Mouse (Mus musculus) ovary, adult 18-20 months (tissue): ENCODE data around the gene Zmynd8.
A peak's percentile ranks its signal among the peaks of the same experiment; 100 is the strongest.

ENCODE experiments used
- DNase-seq: peaks from one replicate; pipeline ENCODE4 v3.0.0; 2022; ENCODE audit warnings: low spot score, mixed read lengths

The Zmynd8 gene

DNA sequence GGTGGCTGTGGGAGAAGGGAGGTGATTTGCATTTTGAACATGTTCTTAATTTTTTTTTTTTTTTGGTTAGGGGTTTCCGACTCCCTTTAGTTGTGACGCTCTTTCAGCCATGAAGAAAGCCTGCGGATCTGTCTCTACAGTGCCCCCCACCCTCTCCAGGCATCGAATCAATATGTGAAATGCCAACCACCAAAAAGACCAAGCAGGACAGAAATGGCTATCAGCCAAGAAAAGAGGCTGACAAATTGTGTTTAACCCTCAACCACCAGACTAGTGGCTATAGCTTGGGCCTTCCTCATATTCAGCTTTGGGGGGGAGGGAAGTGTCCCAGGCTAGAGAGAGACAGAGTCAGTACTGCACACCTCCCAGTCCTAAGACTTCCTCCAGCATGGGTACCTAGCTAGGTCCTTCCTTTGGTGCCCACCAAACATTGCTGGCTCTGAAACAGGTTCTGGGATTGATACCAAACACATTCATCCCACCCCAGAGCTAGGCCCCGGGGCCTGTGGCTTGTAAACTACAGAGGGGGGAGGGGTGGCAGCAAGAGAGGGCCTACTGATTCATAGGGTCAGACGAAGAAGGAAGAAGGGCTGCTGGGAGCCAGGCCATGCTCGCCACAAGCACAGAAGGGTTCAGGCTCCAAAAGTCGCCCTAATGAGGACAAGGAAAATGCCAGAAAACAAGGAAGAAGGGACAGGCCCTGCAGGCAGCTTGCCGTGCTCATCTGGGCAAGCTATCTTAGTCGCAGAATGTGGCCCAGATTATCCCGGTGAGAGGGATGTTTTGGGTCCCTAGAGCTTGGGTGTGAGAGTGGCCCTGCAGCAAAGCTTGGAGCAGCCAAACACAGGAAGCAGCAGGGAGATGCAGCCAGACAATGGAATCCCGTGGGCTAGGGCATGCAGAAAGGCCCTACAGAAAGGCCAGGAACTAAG lies 40.1 kb downstream of the Zmynd8 start:
- no peak for DNase-seq

DNA sequence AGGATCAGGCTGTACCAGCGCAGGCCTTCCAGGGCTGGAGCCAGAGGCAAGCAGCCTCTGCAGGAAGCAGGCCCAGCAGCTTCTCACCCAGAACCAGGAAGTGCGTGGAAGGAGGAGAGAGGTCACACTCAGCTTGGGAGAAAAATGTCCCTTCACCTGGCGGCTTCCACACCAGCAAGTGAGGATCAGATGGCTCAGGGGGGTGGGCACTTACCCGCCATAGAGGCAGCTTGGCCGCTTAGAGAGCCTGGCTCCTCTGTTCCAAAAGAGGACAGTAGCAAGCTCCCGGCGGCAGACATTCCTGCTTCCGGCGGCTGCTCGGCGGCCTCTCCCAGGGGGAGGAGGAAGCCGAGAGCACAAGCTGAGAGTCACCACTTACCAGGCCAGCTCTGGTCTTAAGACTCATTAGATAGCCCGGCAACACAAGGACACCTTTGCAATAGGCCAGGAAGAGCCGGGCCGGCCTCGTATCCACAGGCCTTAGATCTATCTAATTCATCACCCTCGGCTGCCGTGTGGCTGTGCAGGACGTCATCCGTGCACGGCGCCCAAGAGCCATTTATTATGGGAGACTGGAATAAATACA lies 40.9 kb downstream of the Zmynd8 start:
- DNase-seq: no peak

- no peak for DNase-seq
Observed at GRCm38 (mm10) chr2:165857395-165857831, 41.4 kb downstream of the Zmynd8 start.

DNA sequence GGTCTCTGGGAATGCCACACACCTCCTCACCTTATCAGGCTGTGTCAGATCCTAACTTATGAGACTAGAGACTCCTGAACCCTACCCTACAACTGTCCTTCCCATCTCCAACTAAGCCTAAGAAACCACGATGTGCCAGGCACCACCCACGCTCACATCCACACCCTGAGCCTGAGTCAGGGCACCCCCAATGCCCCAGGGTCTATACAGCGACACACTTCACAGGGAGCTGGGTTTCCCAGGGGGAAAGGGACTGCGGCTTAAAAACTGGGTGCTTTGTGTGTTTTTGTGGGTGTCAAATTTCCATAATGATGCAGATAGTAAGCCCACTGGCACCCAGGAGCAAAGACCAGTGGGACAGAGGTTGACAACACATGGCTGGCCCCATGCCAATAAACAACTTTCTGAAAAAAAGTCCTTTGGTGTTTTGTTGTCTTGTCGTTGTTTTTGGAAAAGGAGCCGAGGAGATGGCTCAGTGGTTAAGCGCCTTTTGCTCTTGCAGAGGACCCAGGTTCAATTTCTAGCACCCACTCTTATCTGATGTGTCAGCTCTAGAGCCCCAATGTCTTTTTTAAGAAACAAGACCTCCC lies 42.1 kb downstream of the Zmynd8 start:
- DNase-seq: no peak

GRCm38 (mm10) chr2:165855641-165856301 lies 43.0 kb downstream of the Zmynd8 start:
- DNase-seq: no peak

- no peak for DNase-seq
Observed at GRCm38 (mm10) chr2:165854207-165854968, 44.4 kb downstream of the Zmynd8 start.

GRCm38 (mm10) chr2:165852896-165853633 lies 45.8 kb downstream of the Zmynd8 start:
- DNase-seq: no peak

GRCm38 (mm10) chr2:165852453-165852852 lies 46.4 kb downstream of the Zmynd8 start:
- DNase-seq: no peak

- DNase-seq: no peak
Observed at GRCm38 (mm10) chr2:165851811-165852415, 46.9 kb downstream of the Zmynd8 start.

- no peak for DNase-seq
Observed at GRCm38 (mm10) chr2:165850826-165851225, 48.0 kb downstream of the Zmynd8 start.

DNA sequence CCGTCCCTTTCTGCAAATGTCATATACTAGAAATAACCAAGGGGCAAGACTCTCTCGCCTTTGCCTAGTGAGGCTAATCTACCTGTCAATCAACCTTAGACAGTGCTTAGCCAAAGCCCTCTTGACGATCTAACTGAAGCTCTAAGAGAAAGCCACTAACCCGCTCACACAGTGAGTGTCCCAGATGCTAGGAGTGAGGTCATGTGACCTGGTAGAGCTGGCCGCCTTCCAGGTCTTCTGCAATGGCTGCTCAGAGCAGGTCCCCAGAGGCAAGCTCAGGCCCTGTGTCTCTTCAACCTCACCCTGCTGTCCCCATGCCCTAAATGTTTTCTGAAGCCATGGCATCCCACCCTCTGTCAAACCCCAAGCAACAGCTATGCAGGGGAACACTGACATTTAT lies 49.7 kb downstream of the Zmynd8 start:
- peak; percentile 32 for DNase-seq

DNA sequence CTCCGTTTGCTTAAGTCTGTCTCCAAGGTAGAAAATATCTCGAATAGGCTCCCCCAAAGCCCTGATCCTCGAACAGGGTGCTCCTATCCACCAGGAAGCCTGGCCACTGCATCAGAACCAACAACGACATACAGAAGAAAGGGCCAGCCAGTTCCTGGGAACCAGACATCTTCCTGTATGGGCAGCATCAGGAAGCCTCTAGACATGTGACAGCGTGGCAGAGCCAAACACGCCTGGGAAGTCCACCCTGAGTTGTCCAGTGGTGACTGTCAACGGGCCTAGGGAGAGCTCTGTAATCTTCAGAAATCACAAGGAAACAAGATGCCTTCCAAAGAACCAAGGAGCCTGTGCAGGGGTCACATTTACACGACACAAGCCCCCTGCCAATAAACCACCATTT lies 52.0 kb downstream of the Zmynd8 start:
- no peak for DNase-seq

DNA sequence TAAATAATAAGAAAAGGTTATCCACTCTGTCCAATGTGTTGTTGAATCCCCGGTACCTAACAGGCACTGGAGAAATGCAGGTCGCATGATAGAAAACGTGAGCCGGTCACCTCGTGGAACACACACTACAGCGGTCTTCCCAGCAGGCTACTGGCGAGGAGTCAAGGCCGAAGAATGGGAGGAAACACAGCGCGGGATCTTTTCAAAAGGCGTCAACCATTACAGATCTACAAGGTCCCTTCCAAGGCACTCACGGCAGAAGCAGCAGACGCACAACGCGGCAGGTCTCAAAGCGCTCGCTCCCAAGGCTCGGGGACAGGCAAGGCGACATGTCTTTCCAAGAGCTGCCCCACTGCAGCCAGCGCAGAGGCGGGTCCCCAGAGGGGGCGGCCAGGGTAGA lies 53.3 kb downstream of the Zmynd8 start:
- no peak for DNase-seq

- no peak for DNase-seq
Observed at GRCm38 (mm10) chr2:165843350-165843749, 55.5 kb downstream of the Zmynd8 start.

DNA sequence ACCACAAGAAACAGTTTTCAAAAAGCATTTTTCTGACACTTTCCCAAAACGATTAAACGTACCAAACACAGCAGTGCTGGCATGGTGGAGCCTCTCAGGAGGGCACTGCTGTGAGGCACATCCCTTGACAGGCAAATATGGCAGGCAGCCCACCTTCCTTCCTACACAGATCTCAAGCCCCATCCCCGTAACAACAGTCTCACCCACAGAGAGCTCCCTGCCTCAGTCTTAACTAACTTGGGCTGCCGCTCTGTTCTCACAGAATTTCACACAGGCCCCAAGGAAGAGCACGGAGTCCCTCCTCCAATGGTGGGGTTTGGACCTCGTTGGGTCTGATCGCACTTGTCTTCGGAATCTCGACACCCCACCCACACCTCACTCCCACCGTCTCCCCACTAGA lies 56.6 kb downstream of the Zmynd8 start:
- no peak for DNase-seq

- DNase-seq: no peak
Observed at GRCm38 (mm10) chr2:165841805-165842204, 57.0 kb downstream of the Zmynd8 start.

GRCm38 (mm10) chr2:165840852-165841251 lies 58.0 kb downstream of the Zmynd8 start:
- DNase-seq: no peak

DNA sequence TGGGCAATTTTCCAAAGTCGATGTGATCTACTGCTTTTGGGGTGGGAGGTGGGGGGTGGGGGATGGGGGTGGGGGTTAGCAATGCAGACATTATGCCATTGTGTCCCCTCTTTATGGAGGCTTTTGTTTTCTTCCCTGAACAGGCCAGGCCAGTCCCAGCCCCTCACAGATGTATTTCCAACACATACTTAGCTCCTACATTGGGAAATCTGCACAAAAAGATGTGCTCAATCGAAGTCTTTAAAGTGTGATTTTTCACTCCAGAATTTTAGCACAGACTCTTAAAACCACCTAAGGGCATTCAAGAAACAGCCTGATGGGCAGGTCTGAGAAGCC lies 59.5 kb downstream of the Zmynd8 start:
- DNase-seq: no peak

- no peak for DNase-seq
Observed at GRCm38 (mm10) chr2:165838606-165839316, 60.1 kb downstream of the Zmynd8 start.

- DNase-seq: no peak
Observed at GRCm38 (mm10) chr2:165834601-165835000, 64.2 kb downstream of the Zmynd8 start.
